ENCODE assay signal across 26 mouse cellular contexts in the genomic region with DNA sequence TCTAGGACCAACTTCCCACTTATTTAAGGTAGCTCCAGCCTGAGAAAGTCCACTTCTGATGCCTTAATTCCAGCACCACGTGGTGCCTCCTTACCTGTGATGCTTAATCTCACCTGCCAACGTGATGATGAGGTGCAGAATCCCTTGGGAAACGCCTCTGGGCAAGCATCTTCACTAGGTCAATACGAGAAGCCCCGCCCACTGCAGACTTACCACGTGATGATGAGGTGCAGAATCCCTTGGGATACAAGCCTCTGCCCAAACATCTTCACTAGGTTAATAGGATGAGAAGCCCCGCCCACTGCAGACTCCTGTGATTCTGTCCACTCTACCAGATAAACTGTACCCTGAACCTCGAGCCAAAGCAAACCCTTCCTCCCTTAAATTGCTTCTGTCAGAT. TPM values are rescaled to one million over a fixed set of nuclear protein-coding genes. Genes with fewer than 3 reads are reported as not detected.
DNase-seq lines count a peak whose midpoint lies in the region; ATAC-seq lines count a peak whose summit lies in the region.
"Had no signal": no experiment of that assay in that cellular context is flagged by ENCODE, and none has a peak within 500 bp of the region (broad histone marks: within the 10 kb centered on the region; RNA-seq: fewer than 3 reads in every experiment).

No protein-coding gene starts in this region.

- no peaks in the 10 kb centered on the region for H3K36me3 ChIP-seq in kidney, embryonic 16.5 days (ENCODE audit: insufficient read depth, low read length)
- H3K36me3 ChIP-seq in heart, embryonic 11.5 days (ENCODE audit: control insufficient read depth, insufficient read depth, low read length), result no peaks in the 10 kb centered on the region
- H3K36me3 ChIP-seq: embryonic facial prominence, embryonic 12.5 days; embryonic facial prominence, embryonic 15.5 days; hindbrain, embryonic 10.5 days; hindbrain, embryonic 13.5 days; intestine, embryonic 15.5 days had no signal

- no peak overlapping the region for H3K27ac ChIP-seq in kidney, embryonic 16.5 days (ENCODE audit: low read length)
- no peak overlapping the region for H3K27ac ChIP-seq in heart, embryonic 11.5 days (ENCODE audit: low read depth, low read length)
- H3K27ac ChIP-seq: embryonic facial prominence, embryonic 12.5 days; embryonic facial prominence, embryonic 15.5 days; heart, adult 2 months; heart, embryonic 10.5 days; hindbrain, embryonic 10.5 days; hindbrain, embryonic 13.5 days; intestine, embryonic 15.5 days had no signal

- H3K4me2 ChIP-seq in kidney, embryonic 16.5 days (replicated peaks; ENCODE audit: low read depth, low read length), result no peak overlapping the region
- no peak overlapping the region for H3K4me2 ChIP-seq in heart, embryonic 11.5 days
- H3K4me2 ChIP-seq: embryonic facial prominence, embryonic 12.5 days; embryonic facial prominence, embryonic 15.5 days; hindbrain, embryonic 13.5 days; intestine, embryonic 15.5 days had no signal

- H3K4me3 ChIP-seq in kidney, embryonic 16.5 days (ENCODE audit: low read length), result no peak overlapping the region
- H3K4me3 ChIP-seq in heart, embryonic 11.5 days (ENCODE audit: low read depth, low read length), result no peak overlapping the region
- H3K4me3 ChIP-seq: embryonic facial prominence, embryonic 12.5 days; embryonic facial prominence, embryonic 15.5 days; heart, adult 2 months; heart, embryonic 10.5 days; hindbrain, embryonic 10.5 days; hindbrain, embryonic 13.5 days; intestine, embryonic 15.5 days had no signal

- peaks cover 4% of the 10 kb centered on the region; the same call in 1 of the 2 replicates for H3K4me1 ChIP-seq in kidney, embryonic 16.5 days (ENCODE audit: insufficient read depth, low read length)
- H3K4me1 ChIP-seq in heart, embryonic 11.5 days (ENCODE audit: control insufficient read depth, insufficient read depth, low read length), result no peaks in the 10 kb centered on the region
- H3K4me1 ChIP-seq: embryonic facial prominence, embryonic 12.5 days; embryonic facial prominence, embryonic 15.5 days; hindbrain, embryonic 10.5 days; hindbrain, embryonic 13.5 days; intestine, embryonic 15.5 days had no signal

- no peaks in the 10 kb centered on the region for H3K9me3 ChIP-seq in kidney, embryonic 16.5 days (ENCODE audit: low read length)
- no peaks in the 10 kb centered on the region for H3K9me3 ChIP-seq in heart, embryonic 11.5 days (replicated peaks; ENCODE audit: control insufficient read depth, low read length)
- H3K9me3 ChIP-seq: embryonic facial prominence, embryonic 12.5 days; embryonic facial prominence, embryonic 15.5 days; heart, embryonic 10.5 days; hindbrain, embryonic 10.5 days; hindbrain, embryonic 13.5 days; intestine, embryonic 15.5 days had no signal

- 24% methylated on average over 8 of the region's 8 CpGs for WGBS in kidney, embryonic 16.5 days
- 18% methylated on average over 8 of the region's 8 CpGs for WGBS in heart, embryonic 11.5 days (ENCODE audit: insufficient replicate concordance)

- no peaks in the 10 kb centered on the region for H3K27me3 ChIP-seq in kidney, embryonic 16.5 days (ENCODE audit: insufficient read depth, low read length)
- H3K27me3 ChIP-seq in heart, embryonic 11.5 days (ENCODE audit: control insufficient read depth, insufficient read depth, low read length), result no peaks in the 10 kb centered on the region; the same call in 1 of the 2 replicates
- H3K27me3 ChIP-seq: embryonic facial prominence, embryonic 15.5 days; intestine, embryonic 15.5 days; Patski had no signal

- H3K9ac ChIP-seq in kidney, embryonic 16.5 days (replicated peaks; ENCODE audit: low read length), result no peak overlapping the region
- no peak overlapping the region for H3K9ac ChIP-seq in heart, embryonic 11.5 days (ENCODE audit: low read depth, low read length)
- H3K9ac ChIP-seq: embryonic facial prominence, embryonic 12.5 days; embryonic facial prominence, embryonic 15.5 days; hindbrain, embryonic 13.5 days; intestine, embryonic 15.5 days had no signal

- ATAC-seq in kidney, embryonic 16.5 days (ENCODE audit: low FRiP score, low TSS enrichment), result no peak
- ATAC-seq in heart, embryonic 11.5 days (replicated peaks; ENCODE audit: insufficient number of reproducible peaks, low FRiP score, low TSS enrichment), result no peak
- ATAC-seq: activated CD4-positive, CD25-positive, alpha-beta regulatory T cell, adult 4 months; CD4-positive, CD25-positive, alpha-beta regulatory T cell, adult 4 months; forebrain, embryonic 14.5 days; hindbrain, embryonic 16.5 days; intestine, embryonic 15.5 days; Patski had no signal

- peak; percentile 24 for DNase-seq in kidney, postnatal 10 days
- DNase-seq in ES-CJ7 (ENCODE audit: low read depth, low spot score), result peak; percentile 59
- DNase-seq in ZHBTc4 (ENCODE audit: low read depth, low spot score), result peak; percentile 59
- DNase-seq in retina, postnatal 1 day, result peak; percentile 32
- DNase-seq in cerebellum, adult 9-11 months, result no peak
- DNase-seq: adrenal gland, adult 8-10 months; adrenal gland, postnatal 25 days; B cell, adult 2 months; cerebellum, adult 18-20 months; cerebellum, adult 9-10 months; cerebellum, postnatal 25 days; gastrocnemius, postnatal 25 days; heart, adult 2 months had no signal

RNA-seq across cellular contexts. Expression of a gene that starts 8.6 kb away (rescaled TPM):
- polyA plus RNA-seq in kidney, embryonic 16.5 days (2015; fragmentation: Nextera tagmentation; extraction: Ambion mirVana), result 481 and 498 TPM in 2 replicates
- polyA plus RNA-seq in heart, embryonic 11.5 days (2014; fragmentation: Nextera tagmentation; extraction: Ambion mirVana), result 478 and 505 TPM in 2 replicates

RNA-seq across cellular contexts. Expression of a gene that starts 43.6 kb away (rescaled TPM):
- polyA plus RNA-seq in kidney, embryonic 16.5 days (2015; fragmentation: Nextera tagmentation; extraction: Ambion mirVana), result 78.6 and 84.8 TPM in 2 replicates
- polyA plus RNA-seq in heart, embryonic 11.5 days (2014; fragmentation: Nextera tagmentation; extraction: Ambion mirVana), result 5.5 and 6.2 TPM in 2 replicates
- polyA plus RNA-seq: activated CD4-positive, CD25-positive, alpha-beta regulatory T cell, adult 4 months; CD4-positive, CD25-positive, alpha-beta regulatory T cell, adult 4 months had no signal

RNA-seq across cellular contexts. Expression of a gene that starts 45.1 kb away (rescaled TPM):
- 31.5 and 32.2 TPM in 2 replicates for polyA plus RNA-seq in kidney, embryonic 16.5 days (2015; fragmentation: Nextera tagmentation; extraction: Ambion mirVana)
- 45.7 and 47.7 TPM in 2 replicates for polyA plus RNA-seq in heart, embryonic 11.5 days (2014; fragmentation: Nextera tagmentation; extraction: Ambion mirVana)

Comparison
In these comparisons a context has a peak if more than half of its experiments do, and no peak if none do; other contexts are left out.
1. RNA of a gene that starts 43.6 kb away (polyA plus RNA-seq): 78.6 to 84.8 TPM in kidney, embryonic 16.5 days; 5.5 to 6.2 TPM in heart, embryonic 11.5 days; every median in the first group is over 10 times any median in the second.